Mouse (Mus musculus) neutrophil, adult 59 days (primary cell): ENCODE measurements around the gene Ehd2. TPM values are rescaled to one million over a fixed set of nuclear protein-coding genes. Genes with fewer than 3 reads are reported as not detected.

Source experiments
- total RNA-seq, 2 experiments: library from RNA; stranded (reverse); gene quantifications; 1 replicate in 1 of 2; 2 replicates in 1 of 2; pipeline ENCODE4 v1.2.4; 2023

The Ehd2 gene
- under 1 TPM; 0.44 to 0.60 TPM for total RNA-seq

DNA sequence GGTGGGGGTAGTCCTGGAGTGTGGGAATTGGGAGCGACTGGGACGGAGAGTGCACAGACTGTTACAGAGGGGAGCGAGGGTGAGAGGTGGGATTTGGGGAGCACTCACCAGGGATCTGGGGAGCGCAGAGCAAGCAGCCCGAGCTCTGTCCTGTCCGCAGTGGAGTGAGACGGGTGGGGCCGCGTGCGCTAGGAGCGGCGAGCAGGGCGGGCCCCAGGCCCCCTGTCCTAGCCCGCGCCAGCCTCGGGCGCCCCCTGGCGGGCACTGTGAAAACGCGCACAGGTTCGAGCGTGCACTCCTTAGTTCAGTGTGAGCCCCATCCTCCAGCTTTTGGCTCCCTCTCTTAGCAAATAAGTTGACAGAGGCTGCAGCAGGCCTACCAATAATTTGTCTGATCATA, at the start of gene Ehd2:
Gene Ehd2, minus strand, starts transcription at position 256 of the 400 bp plus-strand sequence.

DNA sequence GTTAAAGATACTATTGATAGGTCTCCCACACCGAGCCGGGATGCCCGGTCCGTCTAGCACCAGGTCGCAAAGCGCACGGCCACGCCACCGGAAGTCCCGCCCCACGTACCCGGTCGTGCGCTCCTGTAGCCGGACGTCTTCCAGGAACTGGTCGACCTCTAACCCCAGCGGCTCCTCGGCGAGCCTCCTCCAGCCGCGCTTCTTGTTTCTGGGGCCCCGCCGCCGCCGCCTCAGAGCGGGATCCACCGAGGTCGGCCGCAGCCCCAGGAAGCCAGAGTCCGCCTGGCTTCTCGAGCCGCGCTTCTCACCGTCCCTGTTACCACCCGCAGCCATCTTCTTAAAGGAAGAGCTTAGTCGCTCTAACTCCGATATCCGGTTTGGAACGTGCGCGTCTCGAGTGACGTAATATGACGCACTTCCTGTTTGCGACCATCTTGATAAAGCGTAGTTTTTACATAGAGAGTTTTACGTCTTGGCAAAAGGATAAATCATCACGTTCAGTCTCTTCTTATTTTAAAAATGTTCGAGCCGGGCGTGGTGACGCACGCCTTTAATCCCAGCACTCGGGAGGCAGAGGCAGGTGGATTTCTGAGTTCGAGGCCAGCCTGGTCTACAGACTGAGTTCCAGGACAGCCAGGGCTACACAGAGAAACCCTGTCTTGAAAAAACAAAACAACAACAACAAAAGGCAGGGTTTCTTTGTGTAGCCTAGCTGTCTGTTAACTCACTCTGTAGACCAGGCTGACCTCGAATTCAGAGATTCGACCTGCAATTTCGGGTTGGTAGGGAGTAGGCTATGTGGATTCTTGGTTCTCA, 21.4 kb downstream of the Ehd2 start, which contains the start of gene Nop53:
Gene Nop53, minus strand, starts transcription at position 354 of the 816 bp plus-strand sequence.

DNA sequence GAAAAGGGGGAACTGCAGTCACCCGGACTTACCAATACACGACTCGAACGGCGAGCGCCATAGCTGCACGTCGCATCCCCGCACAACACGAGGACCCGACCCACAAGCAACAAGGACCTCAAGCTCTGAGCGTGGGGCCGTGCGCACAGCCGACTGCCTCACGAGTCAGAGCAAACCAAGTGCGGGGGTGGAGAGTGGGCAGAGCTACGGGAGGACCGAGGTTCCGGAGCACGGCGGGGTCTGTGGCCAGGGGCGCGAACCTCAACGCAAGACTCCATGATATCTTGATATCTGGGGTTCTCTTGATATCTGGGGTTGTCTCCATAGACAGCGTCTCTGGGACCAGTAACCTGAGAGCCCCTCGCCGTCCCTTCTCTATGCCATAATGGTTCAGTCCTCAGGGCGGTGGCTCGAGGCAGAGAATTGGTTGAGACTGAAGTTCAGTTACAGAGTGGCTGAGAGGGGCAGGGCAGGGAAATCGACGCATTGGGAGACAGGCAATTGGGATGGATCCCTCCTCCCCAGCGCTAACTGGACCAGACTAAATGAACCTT, 45.1 kb downstream of the Ehd2 start, which contains the start of gene Selenow:
Gene Selenow, minus strand, starts transcription at position 183 of the 554 bp plus-strand sequence.

Other genes starting within 250 kb of the Ehd2 start
- not detected for gene Obox5, start 217.4 kb downstream of the Ehd2 start, total RNA-seq
- not detected for gene Obox6, start 127.9 kb downstream of the Ehd2 start, total RNA-seq
- gene Crx, start 87.6 kb downstream of the Ehd2 start, total RNA-seq: not detected
- gene Crxos, start 85.0 kb downstream of the Ehd2 start, total RNA-seq: not detected
- 10 to 100 TPM; 29.9 to 31.5 TPM for gene Selenow, start 45.2 kb downstream of the Ehd2 start, total RNA-seq
- 100 to 1,000 TPM; 144 to 183 TPM for gene Nop53, start 21.5 kb downstream of the Ehd2 start, total RNA-seq
- 10 to 100 TPM; 30.5 to 32.9 TPM for gene Bicra, start 80.4 kb upstream of the Ehd2 start, total RNA-seq
- gene Zfp541, start 94.2 kb upstream of the Ehd2 start, total RNA-seq: under 1 TPM; 0.20 to 0.33 TPM
- 100 to 1,000 TPM; 171 to 180 TPM for gene Napa, start 130.9 kb upstream of the Ehd2 start, total RNA-seq
- gene Kptn, start 152.3 kb upstream of the Ehd2 start, total RNA-seq: 10 to 100 TPM; 19.0 to 19.7 TPM
- gene Slc8a2, start 162.3 kb upstream of the Ehd2 start, total RNA-seq: under 1 TPM in 1 of 2 experiments, not detected in 1; 0.11 TPM
- under 1 TPM in 1 of 2 experiments, not detected in 1; 0.86 TPM for gene Meis3, start 207.5 kb upstream of the Ehd2 start, total RNA-seq